Mouse (Mus musculus) right cerebral cortex, postnatal 10 days (tissue): ENCODE data around the gene Pnmt.
"Not testable (repeated sequence)": the region's sequence is repeated elsewhere in the genome, so short reads cannot be mapped to it uniquely, and the experiment has no call there.

Experiments
- DNase-seq, 2 experiments: peaks; one replicate each; pipeline ENCODE4 v3.0.0; 2021; ENCODE audit warnings: low spot score in 2 of 2

The Pnmt gene

DNA sequence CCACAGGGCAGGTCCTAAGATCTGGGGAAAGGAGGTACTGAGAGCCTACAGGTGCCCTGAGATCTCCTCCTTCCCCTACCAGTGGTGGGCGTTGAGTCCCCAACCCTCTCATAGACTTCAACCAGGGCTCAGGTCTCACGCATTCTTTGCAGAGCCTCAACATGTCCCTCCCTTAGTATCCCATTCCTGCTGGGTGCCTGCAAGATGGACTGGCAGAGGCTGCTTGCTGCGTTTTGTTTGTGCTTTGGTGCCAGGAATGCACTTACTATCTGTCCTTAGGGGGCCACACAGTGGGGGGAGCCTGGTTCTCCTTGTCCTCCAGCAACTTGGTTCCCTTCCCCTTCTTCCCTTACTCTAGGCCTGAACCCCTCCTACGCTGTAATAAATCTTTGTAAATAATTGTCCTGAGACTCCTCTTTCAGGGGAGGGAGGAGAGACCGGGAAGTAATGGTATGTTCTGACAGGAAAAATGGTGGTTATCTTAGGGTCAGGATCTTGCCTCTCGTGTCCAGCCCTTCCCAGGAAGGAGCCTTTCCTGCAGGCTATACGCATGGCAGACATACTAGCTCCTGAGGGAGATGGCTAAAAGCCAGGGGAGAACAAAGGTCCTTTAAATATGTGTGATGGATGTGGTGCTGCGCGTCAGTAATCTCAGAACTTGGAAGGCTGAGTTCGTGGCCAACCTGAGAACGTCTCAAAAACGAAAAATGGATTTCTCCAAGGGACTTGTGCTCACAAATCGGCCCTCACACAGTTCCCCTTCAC is 28.7 kb upstream of the Pnmt start:
- no peak for DNase-seq

DNA sequence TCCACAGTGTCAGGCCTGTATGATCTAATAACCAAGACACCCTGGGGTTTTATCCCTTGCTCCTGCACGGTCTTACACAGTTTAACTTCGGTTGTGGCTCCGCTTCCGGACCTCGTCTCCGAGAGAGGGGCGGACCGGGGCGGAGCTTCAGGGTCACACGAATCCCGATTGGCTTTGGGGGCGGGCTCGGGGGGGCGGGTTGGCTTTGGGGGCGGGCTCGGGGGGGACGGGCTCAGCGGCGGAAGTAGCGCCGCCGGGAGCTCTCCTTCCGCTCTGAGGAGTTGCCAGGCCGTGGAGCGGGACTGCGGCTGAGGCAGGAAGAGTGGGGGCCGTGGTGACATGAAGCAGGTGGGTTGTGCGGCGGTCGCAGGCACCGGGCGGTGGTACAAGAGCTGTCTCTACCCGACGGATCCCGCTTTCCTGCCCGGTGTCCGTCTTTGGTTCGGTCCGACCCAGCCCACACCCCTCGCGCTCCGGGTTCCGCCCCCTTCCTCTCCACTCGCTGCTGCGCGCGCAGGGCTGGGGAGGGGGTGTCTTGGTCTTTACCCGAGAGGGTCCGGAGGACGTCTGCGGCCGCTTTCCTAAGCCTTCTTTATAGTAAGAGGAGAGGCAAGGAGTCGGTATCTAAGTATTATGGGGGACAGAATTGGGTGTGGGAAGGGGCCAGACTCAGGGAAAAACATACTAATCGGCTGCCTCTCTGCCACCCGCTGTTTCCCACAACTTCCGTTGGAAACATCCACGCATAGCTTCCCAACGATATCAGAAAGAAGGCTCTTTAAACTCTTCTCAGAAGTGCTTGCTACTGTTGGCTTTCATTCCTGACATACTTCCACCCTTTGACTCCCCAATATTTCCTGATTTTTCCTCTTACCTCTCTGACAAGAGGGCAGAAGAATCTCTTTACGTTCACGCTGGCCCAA is 27.8 kb upstream of the Pnmt start, which contains the start of gene Stard3:
Stard3 (plus strand) TSS at position 208 of the 923 bp plus-strand sequence.
- peak; percentile 92 for DNase-seq

DNA sequence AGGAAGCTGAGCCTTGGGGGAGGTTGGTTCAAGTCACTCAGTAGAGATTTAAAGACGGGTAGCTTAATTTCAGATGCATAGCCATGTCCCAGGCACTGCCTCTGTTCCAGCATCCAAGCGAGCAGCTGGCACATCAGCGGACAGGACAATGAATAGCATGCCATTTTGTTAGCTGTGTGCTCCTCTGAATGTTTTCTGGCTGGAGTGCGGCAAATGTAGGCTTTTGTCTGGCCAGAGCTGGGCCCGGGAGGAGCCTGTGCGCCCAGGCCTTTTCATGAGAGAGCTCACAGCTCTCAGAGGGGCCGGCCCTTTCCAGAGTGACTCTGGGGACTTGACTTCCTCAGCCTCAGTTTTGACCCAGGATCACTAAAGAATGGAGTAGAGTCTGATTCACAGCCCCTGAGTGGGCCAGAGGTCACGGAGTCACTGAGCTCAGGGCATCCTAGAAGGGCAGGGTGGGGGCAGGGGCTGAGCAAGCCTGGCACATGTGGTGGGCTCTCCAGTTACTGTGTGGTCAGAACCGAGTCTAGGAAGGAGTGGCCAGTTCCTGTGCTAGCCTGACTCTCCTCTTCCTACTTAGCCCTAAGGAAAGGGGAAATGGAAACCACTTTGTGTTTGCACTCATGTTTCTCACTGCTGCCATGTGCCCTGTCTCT is 25.3 kb upstream of the Pnmt start:
- no peak for DNase-seq

DNA sequence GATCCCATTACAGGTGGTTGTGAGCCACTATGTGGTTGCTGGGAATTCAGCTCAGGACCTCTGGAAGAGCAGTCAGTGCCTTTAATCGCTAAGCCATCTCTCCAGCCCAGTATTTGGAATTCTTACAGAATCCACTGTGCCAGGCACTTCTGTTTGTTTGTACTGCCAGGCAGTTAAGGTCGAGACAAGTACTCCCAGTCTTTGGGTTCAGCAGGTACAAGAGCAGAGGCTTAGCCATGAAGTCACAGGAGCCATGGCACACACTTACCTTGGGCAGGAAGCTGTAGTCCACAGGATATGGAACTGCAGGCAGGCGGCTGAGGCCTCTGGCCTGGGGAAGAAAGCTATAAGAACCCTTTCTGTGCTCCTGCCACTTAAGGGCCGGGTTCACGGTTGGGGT is 22.4 kb upstream of the Pnmt start:
- DNase-seq = no peak

DNA sequence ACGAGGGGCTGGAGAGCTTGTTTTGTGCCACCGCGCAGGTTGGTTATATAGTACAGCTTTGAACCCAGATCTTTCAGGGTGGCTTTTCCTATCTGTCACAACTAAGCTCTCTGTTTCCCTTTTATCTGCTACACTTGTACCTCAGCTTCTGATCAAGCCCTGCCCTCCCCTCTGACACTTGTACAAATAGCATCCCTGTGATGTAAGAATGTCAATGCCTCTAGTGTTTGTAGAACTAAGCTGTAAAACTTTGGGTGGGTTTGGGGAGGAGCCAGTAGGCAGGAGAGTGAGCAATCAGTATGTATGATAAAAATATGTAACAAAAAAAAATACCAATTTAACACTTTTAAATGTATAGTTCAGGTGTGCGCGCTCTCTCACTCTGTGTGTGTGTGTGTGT is 21.8 kb upstream of the Pnmt start:
- DNase-seq = no peak

DNA sequence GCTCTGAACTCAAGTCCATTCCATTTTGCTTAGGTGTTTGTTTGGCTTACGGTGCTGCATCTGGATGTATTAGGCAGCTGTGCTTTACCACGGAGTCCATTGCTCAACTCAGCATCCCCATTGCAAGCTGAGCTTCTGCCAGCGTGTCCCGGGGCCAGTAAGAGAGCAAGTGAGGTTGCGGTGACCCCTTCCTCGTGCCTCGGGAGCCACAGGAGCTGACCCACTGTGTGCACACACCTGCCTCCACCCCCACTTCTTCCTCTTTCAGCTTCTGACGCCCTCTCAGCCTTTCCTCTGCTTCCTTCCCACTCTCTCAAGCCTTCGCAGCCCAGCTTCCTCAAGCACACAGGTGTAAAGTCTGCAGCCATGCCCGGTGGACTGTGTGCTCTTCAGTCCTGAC is 20.0 kb upstream of the Pnmt start:
- no peak for DNase-seq

DNA sequence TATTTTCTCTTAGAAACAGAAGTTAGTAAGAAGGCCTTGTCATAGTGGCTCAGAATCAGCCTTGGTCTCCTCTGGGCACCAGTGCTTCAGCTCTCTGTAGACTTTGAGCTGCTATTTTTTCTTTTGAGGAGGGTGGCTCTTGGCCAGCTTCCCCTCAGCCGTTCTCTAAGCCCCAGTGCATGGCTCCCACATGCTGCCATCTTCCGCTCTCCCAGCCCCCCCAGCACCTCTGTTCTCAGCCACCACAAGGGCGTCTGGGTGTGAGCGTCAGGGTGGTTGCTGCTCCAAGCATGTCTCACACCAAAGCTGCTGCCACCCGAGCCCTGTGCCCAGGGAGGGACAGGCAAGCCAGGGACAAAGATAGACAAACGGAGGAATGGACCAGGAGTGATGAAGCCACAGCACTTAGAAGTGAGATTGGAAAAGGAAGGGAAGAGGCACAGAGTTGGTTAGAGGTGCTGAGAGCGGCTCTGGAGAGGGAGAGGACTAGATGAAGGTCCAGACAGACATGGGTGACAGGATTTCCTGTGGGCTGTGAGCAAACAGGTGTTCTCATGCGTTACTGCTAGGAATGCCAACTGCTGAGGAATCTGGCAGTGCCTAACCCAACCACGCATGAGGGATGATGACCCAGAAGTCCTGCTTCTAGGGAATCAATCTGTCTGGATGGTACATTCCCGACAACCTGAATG is 18.9 kb upstream of the Pnmt start:
- DNase-seq = peak; percentile 72 to 76

DNA sequence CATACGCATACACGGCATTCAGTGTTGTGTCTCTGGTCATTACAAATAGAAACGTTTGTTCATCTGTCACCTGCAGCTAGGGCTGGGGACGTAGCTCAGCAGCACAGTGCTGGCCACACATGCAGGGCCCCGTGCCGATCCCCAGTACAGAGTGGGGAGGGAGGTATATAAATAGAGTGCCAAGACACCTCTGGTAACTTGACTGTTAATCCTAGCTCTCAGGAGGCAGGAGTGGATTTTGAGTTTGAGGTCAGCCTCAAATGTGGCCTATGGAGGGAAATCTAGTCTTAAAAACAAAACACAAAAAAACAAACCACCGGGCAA is 18.4 kb upstream of the Pnmt start:
- DNase-seq = no peak

DNA sequence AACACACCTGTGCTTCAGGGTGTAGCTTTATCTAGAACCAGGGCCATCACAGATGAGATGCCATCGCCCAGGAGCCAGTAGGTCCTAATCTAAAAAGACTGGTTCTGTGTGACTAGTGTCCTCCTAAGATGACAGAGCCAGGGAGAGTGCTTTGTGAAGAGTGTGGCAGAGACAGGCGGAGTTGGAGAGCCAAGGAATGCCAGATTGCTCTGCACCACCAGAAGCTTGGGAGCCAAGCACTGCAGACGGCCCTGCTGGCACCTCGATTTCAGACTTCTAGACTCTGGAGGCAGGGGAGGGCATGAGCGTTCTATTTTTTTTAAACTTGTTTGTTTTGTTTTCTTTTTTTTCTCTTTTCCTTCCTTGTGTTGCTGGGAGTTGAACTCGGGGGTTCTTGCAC is 16.9 kb upstream of the Pnmt start:
- peak in 1 of 2 experiments; percentile 64 for DNase-seq

DNA sequence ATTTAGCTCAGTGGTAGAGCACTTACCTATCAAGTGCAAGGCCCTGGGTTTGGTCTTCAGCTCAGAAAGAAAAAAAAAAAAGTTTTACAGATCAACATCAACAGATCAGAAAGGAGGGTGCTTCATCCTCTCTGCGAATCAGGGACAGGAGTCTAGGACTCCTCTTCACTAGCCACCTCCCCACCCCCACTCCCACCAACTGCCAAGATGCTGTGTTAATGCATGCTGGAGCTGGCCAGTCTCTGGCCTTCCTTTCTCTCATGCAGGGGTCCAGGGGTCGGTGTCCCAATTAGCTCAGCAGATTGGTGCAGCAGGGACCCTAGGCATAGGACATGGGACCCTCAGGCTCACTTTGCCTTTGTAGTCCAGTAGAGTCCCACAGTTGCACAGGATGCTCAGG is 15.7 kb upstream of the Pnmt start:
- no peak for DNase-seq

DNA sequence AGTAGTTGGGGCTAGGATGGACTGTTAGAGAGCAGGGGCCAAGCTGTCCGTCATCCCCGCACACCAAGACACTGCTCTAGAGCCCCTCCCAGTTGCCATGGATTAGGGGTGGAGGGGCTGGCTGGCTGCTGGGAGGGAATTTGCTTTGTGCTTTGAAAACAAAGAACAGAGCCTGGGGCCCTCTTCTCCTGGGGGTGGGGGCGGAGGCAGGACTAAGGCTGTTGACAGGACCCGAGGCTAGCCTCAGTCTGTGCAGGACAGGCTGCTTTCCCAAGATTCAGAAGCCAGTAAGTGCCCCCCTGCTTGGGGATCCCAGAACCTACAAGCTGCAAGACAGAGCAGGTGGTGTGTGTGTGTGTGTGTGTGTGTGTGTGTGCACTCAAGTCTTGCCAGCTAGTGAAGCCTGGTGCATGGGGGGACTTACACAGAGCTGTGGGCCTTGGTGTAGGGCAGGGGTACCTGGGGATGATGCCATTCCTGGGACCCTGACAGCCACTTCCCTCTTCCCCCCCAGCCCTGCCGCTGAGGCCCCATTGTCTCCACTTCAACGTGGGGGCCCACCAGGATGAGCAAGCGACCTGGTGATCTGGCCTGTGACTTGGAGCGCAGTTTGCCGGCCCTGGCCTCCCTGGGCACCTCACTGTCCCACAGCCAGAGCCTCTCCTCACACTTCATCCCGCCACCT is 14.6 kb upstream of the Pnmt start:
- peak; percentile 59 to 67 for DNase-seq

DNA sequence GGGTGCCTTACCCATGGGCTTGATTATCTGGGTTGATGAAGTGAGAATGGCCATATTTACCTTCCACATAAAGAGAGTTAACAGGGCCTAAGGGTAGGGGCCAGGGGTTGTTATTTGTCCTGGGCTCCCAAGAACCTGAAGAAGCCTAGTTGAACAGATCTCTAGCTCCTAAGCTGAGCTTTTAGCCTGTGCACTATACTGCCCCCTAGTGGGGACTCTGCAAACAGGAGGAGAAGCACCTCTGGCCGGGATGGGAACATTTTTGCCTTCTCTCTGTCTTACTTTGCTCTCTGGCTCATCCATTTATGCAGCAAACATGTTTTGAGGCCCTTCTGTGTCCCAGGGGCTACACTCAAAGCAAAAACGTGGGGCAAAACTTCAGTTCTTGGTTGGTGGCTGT is 13.8 kb upstream of the Pnmt start:
- DNase-seq = no peak

DNA sequence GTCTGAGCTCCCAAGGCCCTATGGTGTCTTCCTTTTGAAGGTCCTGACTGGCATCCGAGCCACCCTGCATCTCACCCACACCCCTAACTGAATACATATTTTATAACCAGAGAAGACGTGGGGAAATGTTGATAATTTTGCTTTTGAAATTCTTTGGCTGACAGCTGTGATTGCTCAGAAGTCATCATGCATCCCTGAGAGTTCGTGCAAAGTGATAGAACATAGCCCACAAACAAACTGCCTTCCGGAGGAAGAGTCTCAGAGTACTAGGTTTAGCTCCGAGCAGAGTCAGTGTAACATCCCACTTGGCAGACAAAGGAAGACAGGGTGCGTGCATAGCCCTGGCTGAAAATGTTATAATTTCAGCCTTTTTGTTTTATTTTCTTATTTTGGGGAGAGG is 13.0 kb upstream of the Pnmt start:
- DNase-seq = no peak

DNA sequence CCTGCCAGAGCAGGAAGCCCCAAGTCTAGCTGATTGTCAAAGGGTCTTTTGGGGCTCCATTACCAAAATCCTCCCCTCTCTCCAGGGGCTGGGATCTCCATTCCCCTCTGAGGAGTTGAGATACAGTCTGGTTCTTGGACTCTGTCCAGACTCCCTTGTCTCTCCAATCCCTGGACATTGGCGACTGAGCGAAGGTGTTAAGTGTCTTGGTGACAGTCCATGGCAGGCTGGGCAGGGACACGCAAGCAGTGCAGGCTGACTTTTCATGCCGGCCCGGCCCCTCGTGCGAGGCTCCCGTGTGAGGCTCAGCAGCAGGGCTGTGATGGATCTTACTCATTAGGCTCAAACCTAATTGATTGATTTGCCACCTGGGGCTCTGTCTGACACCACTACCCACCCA is 12.0 kb upstream of the Pnmt start:
- no peak for DNase-seq

DNA sequence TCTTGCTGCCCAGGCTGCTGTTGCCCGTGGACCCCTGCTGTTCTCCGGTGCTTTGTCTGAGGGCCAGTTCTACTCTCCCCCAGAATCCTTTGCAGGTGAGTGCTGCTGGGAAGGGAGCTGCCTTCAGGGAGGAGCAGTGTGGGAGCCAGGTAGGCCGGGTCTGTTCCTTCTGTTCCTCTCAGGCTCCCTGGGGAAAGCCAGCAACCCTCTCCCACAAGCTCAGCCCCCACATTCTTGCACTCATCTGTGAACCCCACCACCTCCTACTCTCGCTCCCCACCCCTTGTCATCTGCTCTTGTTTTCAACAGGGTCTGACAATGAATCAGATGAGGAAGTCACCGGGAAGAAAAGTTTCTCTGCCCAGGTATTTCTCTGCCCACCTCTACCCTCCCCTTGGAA is 9.5 kb upstream of the Pnmt start:
- DNase-seq = no peak

DNA sequence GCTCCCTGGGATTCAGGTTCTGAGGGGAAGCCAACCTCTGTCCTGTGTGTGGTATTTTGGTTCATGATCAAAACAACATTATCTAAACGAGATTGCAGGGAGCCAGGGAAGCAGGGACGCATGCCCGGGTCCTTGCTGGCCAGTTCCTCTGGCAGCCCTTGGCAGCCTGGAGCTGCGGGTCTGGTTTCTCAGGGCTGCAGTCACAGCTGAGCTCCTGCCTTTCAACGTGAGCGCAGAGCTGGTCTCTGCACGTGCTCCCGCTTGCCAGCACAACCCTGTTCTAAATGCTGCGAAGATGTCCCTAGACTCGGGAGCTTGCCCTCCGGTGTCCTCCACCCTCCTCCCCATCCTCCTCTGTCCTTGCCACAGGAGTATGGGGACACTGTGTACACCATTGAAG is 8.5 kb upstream of the Pnmt start:
- DNase-seq = no peak

DNA sequence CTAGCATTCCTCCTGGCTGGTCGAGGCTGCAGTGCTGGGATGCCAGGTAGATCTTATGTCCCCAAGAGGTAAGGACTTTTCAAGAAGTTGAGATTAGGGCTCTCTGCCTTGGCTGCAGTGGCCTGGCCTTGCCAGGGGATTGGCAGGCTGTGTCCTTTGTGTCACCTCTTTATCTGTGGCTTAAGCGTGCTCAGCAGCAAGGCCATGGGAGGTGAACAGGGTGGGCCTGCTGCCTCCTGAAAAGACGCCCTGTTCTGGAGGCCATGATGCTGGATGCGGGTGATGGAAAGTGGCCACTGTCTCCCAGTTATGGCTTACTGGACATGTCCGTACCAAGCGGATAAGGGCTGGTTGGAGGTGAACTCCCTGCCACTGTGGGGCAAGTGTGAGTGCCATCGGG is 6.9 kb upstream of the Pnmt start:
- DNase-seq = no peak

DNA sequence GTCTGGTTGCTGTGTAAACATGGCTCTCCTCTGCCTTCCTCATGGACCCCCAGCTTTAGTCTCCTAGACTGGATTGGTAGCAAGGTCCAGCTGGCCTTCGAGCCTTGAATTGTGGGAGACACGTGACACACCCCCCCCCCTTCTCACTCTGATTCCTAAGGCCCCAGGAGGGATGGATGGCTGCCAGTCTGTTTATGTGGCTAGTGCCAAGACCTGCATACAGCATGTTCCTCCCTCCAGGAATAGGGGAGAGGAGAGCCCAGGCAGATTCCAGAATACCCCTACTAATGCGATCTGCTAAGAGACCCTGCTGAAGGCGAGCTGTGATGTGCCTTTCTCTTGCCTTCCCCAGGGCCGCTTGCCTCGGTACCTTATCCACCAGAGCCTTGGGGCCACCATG is 6.1 kb upstream of the Pnmt start:
- no peak for DNase-seq

DNA sequence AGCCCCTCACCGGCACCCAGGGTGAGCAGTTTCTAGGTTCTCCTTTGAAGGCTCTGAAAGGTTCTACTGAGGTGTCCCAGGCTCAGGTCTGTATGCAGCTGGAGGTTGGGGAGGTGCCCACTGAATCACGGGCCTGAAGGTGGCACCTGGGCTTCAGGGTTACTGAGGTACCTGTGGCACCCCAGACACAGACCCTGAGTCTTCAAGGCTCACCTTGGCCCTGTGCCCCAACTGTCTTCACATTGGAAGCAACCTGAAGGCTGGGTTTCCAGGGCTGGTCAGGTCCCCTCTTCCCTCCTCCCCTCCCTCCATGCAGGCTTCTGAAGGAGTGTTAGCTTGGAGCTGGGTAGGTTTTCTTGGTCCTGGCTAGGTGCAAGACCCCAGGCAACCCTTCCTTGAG is 4.6 kb upstream of the Pnmt start:
- DNase-seq = no peak

DNA sequence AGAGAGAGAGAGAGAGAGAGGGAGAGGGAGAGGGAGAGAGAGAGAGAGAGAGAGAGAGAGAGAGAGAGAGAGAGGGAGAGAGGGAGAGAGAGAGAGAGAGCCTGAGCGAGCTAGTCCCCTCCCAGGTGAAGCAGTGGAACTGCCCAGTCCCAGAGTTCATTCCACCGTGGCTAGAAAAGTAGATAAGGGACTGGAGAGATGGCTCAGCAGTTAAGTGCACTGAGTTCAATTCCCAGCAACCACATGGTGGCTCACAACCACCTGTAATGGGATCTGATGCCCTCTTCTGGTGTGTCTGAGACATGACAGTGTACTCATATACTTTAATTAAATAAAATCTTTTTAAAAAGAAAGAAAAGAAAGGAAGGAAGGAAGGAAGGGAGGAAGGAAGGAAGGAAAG is 3.8 kb upstream of the Pnmt start:
- DNase-seq = not testable (repeated sequence)

DNA sequence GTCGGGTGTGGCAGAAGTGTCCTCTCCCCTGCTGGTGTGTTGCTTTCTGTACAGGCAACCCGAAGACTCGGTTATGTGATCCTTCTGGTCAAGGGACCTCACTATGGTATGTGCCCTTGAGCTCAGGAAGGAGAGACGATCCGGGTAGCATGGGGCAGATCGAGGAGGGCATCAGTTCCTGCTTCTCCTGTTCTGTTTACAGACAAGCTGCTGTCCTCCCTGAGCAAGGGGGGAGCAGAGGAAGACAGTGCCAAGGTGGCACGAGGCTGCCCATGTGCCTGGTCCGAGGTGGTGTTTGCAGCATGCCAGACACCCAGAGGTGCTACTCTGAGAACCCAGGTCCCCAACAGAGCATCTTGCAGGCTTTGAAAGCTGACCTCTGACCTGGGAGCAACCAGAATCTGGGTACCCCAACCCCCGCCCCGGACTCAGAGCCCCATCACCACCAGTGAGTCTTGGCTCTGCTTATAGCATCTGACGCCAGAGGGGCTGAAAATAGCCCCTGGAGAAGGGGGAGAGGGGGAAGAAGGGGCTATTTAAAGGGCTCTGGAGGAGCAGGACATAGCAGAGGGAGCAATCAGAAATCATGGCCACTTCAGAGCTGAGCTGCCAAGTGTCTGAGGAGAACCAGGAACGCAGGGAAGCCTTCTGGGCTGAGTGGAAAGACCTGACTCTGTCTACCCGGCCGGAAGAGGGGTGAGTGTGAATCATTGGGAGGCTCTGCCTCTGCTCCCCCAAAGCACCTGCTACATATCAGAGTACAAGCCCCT is 2.8 kb upstream of the Pnmt start, which contains the start of gene Tcap:
Tcap (plus strand) TSS at position 551 of the 770 bp plus-strand sequence.
- no peak for DNase-seq
